Mouse (Mus musculus) erythroblast, adult 5-6 weeks (primary cell): ENCODE data around the gene Slc6a19. TPM values are rescaled to one million over a fixed set of nuclear protein-coding genes. Genes with fewer than 3 reads are reported as not detected.
"Not testable (repeated sequence)": the region's sequence is repeated elsewhere in the genome, so short reads cannot be mapped to it uniquely, and the experiment has no call there.

Source experiments
- ATAC-seq: replicated peaks from 2 replicates; pipeline ENCODE4 v1.8.0; 2016; ENCODE audit warnings: moderate number of reproducible peaks, mild to moderate bottlenecking, moderate TSS enrichment, inconsistent platforms; ENCODE audit not compliant: poor library complexity, low FRiP score, severe bottlenecking
- total RNA-seq, 2 experiments: library from RNA; stranded (forward) in 1 of 2; stranded (reverse) in 1 of 2; fragments of 150-400 nt in 1 of 2; fragments of 200-764, 138-1000 nt in 1 of 2; gene quantifications; 2 replicates each; pipeline versions ENCODE4 v1.2.3 to v1.2.4; 2015 to 2017; ENCODE audit warnings: low replicate concordance in 2 of 2

Gene Slc6a19
- total RNA-seq, 2 experiments from 2014 or later = not detected

DNA sequence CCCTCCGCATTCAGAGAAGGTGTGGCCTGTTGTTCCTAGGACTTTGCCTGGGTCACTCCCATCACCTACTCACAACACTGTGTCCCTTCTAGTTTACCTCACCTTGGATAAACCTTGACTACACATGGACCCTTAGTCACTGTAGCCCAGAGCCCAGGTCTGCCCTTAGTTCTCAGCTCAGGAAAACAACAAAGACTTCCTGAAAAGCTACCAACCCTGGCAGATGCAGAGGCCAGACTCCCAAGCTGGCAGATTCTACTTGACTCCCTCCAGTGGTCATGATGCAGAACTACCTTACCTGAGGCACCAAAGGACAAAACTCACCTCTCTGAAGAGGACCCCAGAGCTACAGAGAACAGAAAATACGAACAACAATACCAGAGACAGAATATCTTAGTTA, 9.4 kb upstream of the Slc6a19 start:
- no peak for ATAC-seq

DNA sequence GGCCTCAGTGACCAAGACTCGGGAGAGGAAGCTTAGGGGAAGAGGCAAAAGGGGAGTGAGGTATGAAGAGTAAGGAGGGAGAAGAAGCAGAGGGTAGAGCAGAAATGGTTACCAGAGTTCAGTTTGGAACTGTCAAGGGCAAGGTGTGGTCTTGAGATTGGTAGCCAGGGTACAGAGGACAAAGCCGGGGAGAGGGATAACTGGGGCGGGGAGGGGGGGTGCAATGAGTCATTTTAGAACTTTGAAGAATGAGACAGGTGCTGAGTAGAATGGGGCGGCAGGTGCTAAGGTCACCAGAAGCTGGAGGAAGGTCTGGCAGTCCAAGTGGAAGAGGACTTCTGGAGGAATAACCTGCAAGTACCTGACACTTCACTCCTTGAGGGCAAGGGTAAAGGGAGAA, 8.5 kb upstream of the Slc6a19 start:
- no peak for ATAC-seq

DNA sequence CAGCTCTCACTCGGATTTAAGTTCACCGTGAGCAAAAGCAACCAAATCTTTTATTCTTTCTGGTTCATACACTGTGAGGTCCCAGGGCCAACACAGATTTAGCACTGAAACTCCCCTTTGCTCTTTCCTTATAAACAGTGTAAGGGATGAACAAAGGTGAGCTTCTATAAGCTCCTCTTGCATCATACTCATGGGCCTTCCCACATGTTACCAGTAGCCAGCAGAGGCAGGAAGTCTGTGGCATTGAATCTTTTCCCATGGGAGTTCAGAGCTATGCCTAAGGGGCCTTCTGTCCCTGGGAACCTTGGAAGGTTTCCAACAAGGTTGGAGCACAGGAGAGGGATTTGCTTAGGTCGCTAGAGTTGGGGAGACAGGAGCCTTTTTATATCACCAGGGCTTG, 7.6 kb upstream of the Slc6a19 start:
- ATAC-seq = no peak

DNA sequence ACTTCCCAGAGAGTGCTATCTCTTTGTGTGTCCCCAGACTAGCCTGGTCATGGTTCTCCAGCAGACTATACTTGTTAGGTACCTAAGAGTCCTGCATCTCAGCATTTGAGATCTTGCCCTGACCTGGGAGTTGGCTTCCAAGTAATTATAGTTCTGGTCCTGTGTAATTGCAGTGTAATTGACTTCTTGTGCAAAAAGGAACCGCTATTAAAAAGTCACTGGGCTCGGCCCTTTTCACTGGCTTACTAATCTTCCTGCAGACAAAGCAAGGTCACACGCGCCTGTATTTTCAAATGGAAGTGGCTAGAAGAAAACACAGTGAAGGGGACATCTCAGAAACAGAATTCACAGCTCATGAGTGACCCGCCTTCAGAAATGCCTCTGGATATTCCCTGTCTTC, 7.1 kb upstream of the Slc6a19 start:
- ATAC-seq = no peak

DNA sequence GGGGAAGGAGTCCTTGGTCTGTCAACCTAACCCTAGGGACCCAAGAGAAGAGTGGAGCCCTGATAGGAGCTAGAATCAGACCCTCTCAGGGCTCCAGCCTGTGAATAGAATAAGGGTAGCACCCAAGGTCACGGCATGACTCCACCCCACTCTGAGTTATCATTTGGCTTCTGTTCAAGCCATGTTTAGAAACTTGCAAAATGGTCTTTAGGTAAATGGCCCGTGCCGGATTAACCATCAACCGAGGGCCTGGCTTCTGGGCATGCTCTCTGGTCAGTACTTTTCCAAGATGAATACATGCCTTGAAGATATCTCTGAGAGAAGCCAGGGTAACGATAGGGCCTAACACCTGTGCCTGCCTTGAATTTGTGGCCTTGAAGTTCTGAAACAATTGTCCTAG, 6.6 kb upstream of the Slc6a19 start:
- ATAC-seq = no peak

DNA sequence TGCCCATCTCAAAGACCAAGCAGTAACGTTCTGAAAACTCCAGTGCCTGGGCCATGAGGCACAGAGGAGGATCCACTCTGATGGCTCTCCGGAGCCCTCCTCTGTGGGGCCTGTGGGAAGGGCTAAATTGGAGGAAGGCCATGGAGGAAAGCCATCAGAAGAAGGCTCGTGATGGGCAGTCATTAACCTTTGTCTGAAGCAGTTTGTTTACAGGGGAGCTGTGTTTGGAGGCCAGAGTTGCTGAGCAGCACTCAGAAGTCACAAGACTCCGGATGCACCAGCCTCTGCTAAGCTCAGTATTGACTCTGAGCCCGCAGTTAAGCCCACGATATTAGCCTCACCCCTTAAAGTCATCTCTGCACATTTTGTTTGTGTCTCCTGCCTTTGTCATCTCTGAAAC, 4.8 kb upstream of the Slc6a19 start:
- no peak for ATAC-seq

DNA sequence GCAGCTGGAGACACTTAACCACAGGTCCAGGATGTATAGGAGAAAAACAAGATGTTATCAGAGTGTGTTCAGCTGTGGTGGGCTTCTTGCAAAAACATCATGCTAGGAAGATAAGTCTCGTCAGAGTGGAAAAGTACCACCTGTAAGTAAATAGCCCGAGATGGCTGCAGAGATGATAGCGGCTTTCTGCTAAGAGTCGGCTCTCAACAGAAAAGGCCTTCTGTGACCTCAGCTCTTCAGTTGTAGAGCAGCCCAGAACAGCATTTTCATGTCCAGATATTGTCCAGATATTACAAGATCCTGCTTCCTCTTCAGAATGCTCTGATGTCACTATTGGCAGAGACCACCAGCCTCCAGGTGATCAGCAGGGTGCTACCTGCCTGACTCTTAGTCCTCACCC, 1.2 kb downstream of the Slc6a19 start:
- ATAC-seq = not testable (repeated sequence)

DNA sequence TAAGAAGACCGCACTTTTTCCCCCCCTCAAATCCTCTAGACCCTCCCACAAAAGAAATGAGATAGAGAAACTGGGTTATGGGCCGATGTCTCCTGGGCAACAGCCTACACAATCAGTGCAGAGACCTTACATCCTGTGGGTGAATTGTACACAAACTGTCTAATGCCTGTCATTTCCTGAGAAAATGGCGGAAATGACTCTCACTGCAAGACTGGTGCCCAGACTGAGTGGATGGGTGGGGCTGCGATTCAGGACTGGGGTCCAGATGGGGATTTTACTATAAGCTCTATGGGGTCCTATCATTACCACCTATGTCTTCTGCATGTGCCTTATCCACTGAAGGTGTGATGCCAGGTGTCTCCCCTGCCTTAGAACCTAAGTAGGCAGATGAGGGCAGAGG, 1.9 kb downstream of the Slc6a19 start:
- ATAC-seq = no peak

DNA sequence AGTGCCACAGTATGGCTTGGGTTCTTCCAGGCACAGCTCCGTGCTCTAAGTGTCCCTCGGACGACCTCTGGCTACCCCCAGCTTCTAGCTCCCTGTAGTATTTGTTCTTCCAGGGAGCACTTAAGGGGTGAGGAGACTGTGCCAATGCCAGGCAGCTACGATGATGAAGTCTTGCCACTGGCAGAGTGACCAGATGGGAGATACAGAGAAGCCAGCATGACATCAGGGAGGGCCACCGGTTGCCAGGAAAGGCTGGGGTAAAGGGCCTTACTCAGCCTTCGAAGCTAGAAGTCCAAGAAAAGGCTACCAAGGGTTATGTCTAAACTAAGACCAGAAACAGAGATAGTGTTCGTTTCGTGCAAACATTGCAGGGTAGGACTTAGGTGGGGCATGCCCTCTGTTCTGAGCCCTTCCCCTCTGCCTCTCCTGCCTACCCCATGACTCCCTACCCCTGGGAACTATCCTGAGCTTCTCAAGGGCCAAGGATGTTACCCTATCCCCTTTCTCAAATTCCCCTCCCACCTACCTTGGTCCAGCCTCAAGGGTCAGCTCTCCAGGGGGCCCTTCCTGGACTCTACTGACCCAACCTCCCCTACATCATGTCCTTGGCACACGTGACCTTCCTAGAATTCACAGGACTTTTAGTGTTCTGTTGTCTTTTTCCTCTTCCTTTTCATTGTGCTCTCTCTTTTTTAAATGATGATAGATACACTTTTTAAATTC, 3.3 kb downstream of the Slc6a19 start:
- no peak for ATAC-seq

DNA sequence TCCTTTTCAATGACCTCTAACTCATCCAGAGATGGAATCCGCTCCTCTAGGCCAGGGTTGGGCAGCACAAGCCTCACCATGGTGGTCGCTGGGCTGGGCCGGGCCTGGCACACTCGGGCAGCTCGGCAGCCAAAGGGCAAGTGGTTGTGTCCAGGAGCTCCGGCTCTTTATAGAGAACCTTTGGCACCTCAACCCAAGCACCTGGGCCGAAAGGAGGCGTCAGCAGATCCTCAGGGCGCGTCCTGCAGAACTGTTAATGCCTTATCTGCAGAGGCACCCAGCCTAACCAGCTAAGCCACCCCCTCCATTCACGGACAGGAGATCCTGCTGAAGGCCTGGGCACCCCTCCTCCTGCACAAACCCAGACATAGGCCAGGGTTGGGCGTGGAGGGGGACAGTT, 4.1 kb downstream of the Slc6a19 start:
- ATAC-seq = no peak

DNA sequence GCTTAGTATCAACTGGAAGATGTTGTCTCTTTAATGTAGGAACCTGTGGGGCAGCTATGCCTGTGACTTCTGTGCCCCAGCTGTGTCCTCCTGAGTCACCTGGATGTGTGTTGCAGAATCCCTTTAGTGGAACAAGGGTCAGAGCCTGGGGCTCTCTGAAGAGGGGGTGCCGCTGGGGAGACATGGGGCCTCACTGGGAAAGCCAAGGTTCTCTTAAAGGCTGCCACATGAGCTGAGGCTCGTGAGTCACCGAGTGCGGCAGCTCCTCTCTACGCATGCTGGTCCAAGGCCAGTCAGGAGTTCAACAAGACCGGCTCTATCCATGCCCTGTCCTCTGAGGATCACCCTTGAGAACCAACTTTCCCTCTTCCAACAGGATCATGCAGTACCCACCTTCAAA, 5.0 kb downstream of the Slc6a19 start:
- ATAC-seq = no peak

DNA sequence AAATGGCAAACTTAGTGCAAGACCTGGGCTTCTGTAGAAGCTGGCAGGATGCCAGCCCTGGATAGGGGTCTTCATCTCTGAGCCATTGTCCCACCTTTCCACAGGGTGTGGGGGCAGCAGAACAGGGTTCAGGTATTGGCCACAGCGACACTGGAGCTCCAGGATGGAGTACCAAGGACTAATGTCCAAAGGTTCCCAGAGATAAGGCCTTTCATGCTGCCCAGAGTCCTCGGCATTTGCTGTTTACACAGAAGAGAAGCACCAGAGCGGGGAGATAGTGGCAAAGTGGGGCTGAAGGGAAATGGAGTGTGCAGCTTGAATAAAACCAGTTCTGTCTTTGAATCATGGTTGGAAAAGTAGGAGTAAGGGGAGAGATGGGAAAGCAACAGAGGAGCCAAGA, 8.1 kb downstream of the Slc6a19 start:
- ATAC-seq = no peak

DNA sequence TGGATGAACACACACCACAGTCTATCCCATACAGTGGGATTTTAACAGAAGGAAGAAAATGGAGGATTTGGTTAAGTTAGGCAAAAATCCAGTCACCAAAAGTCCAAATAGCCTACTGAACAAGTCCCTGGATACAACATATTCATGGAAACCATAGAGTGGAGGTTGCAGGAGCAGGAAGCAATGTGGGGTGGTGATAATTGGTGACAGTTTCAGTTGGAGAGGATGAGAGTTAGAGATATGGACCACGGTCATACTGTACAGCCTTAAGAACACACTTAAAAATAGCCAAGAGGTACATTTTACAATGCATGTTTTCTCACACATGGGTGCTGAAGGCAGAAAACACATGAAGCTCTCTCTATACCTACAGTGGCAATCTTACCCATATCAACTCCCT, 9.7 kb downstream of the Slc6a19 start:
- no peak for ATAC-seq

DNA sequence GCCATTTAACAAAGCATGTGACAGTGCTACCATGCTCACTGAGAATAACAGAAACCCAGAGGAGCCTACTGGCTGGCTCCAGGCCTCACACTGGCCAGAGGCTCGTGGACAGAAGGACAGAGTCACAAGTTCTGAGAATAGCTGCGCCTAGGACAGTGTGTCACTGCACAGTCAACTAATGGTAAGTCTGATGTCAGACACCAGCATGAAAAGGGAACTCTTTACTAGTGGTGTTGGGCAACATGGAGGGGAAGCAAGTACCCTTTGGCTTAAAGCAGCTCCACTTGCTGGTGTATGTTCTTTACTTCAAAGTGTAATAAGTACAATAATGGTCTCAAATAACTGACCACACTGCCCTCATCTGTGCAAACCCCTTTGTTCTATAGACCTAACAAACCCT, 11.3 kb downstream of the Slc6a19 start:
- ATAC-seq = no peak

DNA sequence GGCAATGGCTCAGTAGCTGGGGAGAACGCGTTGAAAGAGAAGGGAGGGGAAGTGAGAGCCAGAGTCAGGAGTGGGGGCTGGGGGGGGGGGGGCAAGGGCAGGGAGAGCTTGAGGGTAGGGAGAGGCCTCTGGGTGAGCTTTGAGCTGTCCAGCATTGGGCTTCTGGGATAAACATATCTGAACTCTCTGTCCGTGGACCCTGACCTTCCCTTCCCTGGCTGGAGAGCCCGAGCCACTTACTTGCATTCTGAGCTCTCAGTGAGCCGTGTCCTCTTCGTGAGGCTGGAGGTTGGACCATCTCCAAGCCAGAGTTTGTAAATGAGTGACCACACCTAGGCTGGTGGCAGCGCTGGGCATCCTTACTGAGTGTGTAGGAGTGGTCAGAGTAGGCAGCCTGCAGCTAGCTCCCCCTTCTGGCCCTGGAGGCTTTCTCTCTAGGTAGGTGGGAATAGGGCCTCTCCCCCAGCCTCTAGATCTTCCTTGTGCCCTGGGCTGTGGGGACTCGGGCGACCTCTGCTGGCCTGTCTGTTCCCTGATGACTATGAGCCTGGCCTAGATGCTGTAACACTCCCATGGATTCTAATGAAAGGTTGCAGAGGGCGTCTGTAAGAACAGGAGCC, 12.3 kb downstream of the Slc6a19 start:
- ATAC-seq = no peak

DNA sequence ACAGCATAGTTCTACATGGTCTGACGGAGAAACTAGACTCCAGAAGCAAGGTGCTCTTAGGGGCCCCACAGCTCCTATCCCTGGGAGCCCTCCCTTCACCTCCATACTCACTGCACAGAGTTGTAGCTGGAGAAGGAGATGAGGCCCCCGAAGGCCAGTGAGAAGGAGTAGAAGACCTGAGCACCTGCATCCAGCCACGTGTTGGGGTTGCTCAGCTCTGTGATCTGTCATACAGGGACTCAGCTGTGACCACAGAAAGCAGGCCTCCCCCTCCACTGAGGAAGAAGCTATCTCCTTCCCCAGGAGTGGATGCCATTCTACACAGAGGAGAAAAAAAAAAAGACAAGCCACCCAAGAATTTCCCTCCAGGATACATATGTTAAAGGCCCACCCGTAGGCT, 15.7 kb downstream of the Slc6a19 start:
- ATAC-seq = no peak

DNA sequence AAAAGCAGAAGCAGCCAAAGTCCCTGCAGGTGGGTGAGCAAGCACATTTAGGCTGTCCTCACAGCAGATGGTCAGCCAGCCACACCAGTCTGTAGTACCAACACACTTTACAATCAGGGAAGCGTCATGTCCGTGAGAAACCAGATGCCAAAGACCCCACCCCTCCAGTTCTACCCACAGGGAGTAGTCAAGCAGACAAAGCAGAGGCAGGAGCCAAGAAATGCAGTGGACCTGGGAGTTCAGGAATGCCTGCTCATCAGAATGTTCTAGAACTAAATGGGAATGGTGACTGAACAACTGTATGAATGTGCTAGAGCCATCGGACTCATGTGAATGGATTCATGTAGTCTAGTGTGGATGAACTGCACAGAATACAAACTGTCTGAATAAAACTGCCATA, 17.1 kb downstream of the Slc6a19 start:
- ATAC-seq = no peak

DNA sequence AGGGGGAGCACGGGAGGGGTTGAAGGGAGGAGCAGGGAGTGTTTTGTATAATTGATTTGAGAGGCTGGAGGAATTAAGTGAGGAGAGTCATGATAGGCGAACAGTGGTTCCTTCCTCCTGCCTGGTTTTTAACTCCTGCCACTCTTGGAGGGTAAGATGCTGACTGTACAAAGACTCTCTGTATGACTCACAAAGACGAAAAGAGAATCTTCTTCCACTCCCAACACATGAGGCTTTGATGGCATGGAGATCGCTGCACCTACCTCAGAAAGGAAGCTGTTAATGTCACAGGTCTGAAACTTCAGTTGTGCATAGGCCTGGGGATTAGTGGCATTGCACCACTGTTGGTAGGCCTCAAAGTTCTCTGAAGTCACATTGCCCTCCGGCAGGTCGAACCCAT, 19.2 kb downstream of the Slc6a19 start:
- ATAC-seq = no peak

DNA sequence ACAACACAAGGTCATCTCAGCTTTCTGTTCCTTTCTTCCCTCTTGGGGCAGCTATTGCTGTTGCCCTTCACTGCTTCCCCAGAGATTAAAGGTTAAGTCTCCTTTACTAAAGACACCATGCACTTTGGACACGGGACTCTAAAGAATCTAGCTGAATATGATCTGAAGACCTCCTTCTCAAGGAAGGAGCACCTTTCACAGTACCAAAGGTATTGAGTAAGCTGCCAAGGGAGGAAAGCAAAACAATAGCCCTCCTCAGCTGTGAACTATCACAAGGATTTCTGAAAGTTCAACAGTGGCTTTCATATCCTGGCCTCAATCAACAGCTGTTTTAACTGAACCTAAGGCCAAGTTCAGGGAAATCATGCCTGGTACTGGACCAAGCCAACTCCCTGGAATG, 20.3 kb downstream of the Slc6a19 start:
- ATAC-seq = no peak

DNA sequence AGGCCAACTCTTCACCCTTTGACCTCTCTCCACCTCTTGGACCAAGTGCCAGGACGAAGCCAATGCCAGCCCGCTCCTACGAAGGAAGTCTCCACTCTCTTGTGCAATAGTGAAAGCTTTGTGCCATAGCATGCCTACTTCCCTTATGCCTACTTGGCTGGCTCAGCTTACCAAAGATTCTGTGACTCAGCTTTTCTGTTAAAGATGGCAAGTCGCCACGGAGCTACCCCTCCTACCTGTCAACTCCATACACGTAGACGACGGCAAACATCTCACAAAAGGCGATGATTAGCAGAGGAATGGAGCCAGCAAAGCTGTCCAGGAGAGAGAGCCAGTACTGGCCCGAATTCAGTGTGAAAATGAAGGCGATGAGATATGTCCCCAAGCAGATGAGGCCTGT, 21.0 kb downstream of the Slc6a19 start:
- ATAC-seq = no peak

DNA sequence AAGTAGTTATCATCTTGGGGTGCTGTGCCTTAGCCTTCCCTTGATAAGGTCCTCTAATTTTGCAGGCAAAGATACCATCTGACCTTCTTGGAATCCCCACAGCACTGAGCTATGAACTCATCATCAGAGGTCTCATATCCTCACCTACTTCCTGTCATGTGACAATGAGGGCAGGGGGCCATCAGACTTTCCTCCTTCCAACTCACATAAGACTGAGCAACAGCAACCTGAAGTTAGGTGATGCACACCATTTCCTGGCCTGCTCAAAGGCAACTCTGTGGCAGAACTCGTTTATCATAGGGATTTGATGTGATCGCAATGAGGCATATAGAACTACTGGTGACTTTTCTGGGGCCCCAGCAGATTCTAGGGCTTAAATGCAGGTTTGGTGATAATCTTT, 22.4 kb downstream of the Slc6a19 start:
- ATAC-seq = no peak

DNA sequence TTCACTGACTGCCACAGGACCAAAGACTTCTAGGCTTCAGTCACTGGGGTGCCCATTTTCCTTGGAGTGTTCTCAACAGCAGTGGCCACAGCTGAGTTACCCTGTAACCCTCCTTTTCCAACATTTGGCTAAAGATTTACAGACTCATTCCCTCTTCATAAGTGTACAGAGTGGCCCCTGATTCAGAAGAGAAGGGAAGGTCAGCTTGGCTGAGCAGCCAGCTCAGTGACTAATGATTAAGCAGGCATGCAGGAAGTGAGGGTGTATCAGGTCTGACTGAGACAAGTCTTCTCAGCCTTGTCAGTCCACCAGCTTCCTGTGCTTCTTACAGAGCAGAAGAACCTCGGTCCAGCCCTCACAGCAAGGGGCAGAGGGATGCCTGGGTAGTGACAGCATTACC, 24.3 kb downstream of the Slc6a19 start:
- ATAC-seq = no peak
